Mouse (Mus musculus) ES-E14 (cell line): Measurements from ENCODE around the gene Elfn1.

Source experiments
- CHD2 ChIP-seq: IDR thresholded peaks from 2 replicates; pipeline ENCODE4 v1.6.1; 2014; ENCODE audit warnings: mild to moderate bottlenecking, low read depth, low read length, inconsistent platforms
- MAFK ChIP-seq: IDR thresholded peaks from 2 replicates; pipeline ENCODE4 v1.6.1; 2014; ENCODE audit warnings: mild to moderate bottlenecking, low read depth, low read length, inconsistent platforms; ENCODE audit not compliant: insufficient read depth
- ZNF384 ChIP-seq: IDR thresholded peaks from 2 replicates; pipeline ENCODE4 v1.6.1; 2012; ENCODE audit warnings: low read depth, low read length, inconsistent platforms

- TF ChIP-seq MAFK, result no peak
- TF ChIP-seq CHD2, result no peak
- no peak for TF ChIP-seq ZNF384
These were observed 28.7 kb downstream of the Elfn1 start for GRCm38 (mm10) chr5:139936431-139936830.
